Mouse (Mus musculus) stomach, embryonic 16.5 days (tissue): ENCODE measurements around the gene Zfand4. TPM values are rescaled to one million over a fixed set of nuclear protein-coding genes. Genes with fewer than 3 reads are reported as not detected.

ENCODE experiments used
- ATAC-seq: fragments of 200-750 bp; cut with Nextera tagmentation; 2 replicates; pipeline ENCODE4 v1.8.0; 2017; ENCODE audit warnings: moderate number of reproducible peaks, moderate TSS enrichment; ENCODE audit not compliant: insufficient read depth, low FRiP score
- H3K27ac ChIP-seq: fragments of 300-500 bp; sonication (generic); 2 replicates; pipeline ENCODE4 v1.5.1; 2014; ENCODE audit warnings: low read length
- H3K27me3 ChIP-seq: fragments of 300-500 bp; sonication (generic); 2 replicates; pipeline ENCODE4 v1.6.1; 2014; ENCODE audit warnings: low read length, control low read depth, mixed read lengths; ENCODE audit not compliant: control insufficient read depth, insufficient read depth
- H3K36me3 ChIP-seq: fragments of 300-500 bp; sonication (generic); 2 replicates; pipeline ENCODE4 v1.6.1; 2014; ENCODE audit warnings: low read length; ENCODE audit not compliant: control insufficient read depth, insufficient read depth
- H3K4me1 ChIP-seq: fragments of 300-500 bp; sonication (generic); 2 replicates; pipeline ENCODE4 v1.6.1; 2014; ENCODE audit warnings: low read length, control low read depth, mixed read lengths; ENCODE audit not compliant: control insufficient read depth, insufficient read depth
- H3K4me2 ChIP-seq: fragments of 300-500 bp; sonication (generic); 2 replicates; pipeline ENCODE4 v1.6.1; 2014; ENCODE audit warnings: low read depth, low read length, mixed read lengths
- H3K4me3 ChIP-seq: fragments of 300-500 bp; sonication (generic); replicated peaks from 2 replicates; pipeline ENCODE4 v1.5.1; 2014; ENCODE audit warnings: mild to moderate bottlenecking, low read length
- H3K9ac ChIP-seq: fragments of 300-500 bp; sonication (generic); 2 replicates; pipeline ENCODE4 v1.6.1; 2014; ENCODE audit warnings: low read length
- H3K9me3 ChIP-seq: fragments of 300-500 bp; sonication (generic); replicated peaks from 2 replicates; pipeline ENCODE4 v1.6.1; 2016; ENCODE audit warnings: low read length, control low read depth; ENCODE audit not compliant: control insufficient read depth
- WGBS: fragments of 180-500 bp; shearing (Covaris S2); extraction: QIAGEN DNeasy Blood & Tissue Kit; methylation state at CpG from one replicate; pipeline ENCODE4 v1.1.7; 2014; 5-methylcytosine and 5-hydroxymethylcytosine counted together
- polyA plus RNA-seq: library from polyadenylated mRNA; unstranded; fragments of >200 nt; fragmentation: Nextera tagmentation; extraction: Ambion mirVana; gene quantifications from 2 replicates; pipeline ENCODE4 v1.2.1, GENCODE M21; 2015

Zfand4 gene
- polyA plus RNA-seq, 1 experiment from 2014 or later: 5.2 TPM

- Histone ChIP-seq H3K27ac (no peak overlapping the region), H3K27me3 (no peaks in the 10 kb centered on the region), H3K4me2 (no peak overlapping the region), H3K9ac (no peak overlapping the region), H3K9me3 (no peaks in the 10 kb centered on the region), H3K36me3 (no peaks in the 10 kb centered on the region), H3K4me3 (no peak overlapping the region), H3K4me1 (no peaks in the 10 kb centered on the region)
- 81% methylated on average over 4 of the region's 4 CpGs for WGBS
- ATAC-seq: no peak
Measured at GRCm38 (mm10) chr6:116356948-116357325, 92.9 kb downstream of the Zfand4 start.

- Histone ChIP-seq H3K27ac (no peak overlapping the region), H3K27me3 (no peaks in the 10 kb centered on the region), H3K9ac (no peak overlapping the region), H3K4me2 (no peak overlapping the region), H3K4me3 (no peak overlapping the region), H3K4me1 (no peaks in the 10 kb centered on the region), H3K36me3 (no peaks in the 10 kb centered on the region), H3K9me3 (no peaks in the 10 kb centered on the region)
- ATAC-seq: no peak
- WGBS: 49% methylated on average over 8 of the region's 8 CpGs
Measured at GRCm38 (mm10) chr6:116358056-116358455, 94.0 kb downstream of the Zfand4 start.

- Histone ChIP-seq H3K4me2 (no peak overlapping the region), H3K9ac (no peak overlapping the region), H3K9me3 (no peaks in the 10 kb centered on the region), H3K27ac (no peak overlapping the region), H3K36me3 (no peaks in the 10 kb centered on the region), H3K4me3 (no peak overlapping the region), H3K27me3 (no peaks in the 10 kb centered on the region), H3K4me1 (no peaks in the 10 kb centered on the region)
- 78% methylated on average over 3 of the region's 3 CpGs for WGBS
- ATAC-seq: no peak
Measured at GRCm38 (mm10) chr6:116359256-116359655, 95.2 kb downstream of the Zfand4 start.

- no peaks in the 10 kb centered on the region for H3K36me3 ChIP-seq
- H3K4me2 ChIP-seq: no peak overlapping the region
- no peak overlapping the region for H3K4me3 ChIP-seq
- no peaks in the 10 kb centered on the region for H3K4me1 ChIP-seq
- no peak for ATAC-seq
- 77% methylated on average over 3 of the region's 3 CpGs for WGBS
- no peak overlapping the region for H3K27ac ChIP-seq
- no peak overlapping the region for H3K9ac ChIP-seq
- H3K9me3 ChIP-seq: no peaks in the 10 kb centered on the region
- H3K27me3 ChIP-seq: no peaks in the 10 kb centered on the region
Measured at GRCm38 (mm10) chr6:116361463-116361862, 97.4 kb downstream of the Zfand4 start.

- WGBS: 89% methylated on average over 4 of the region's 4 CpGs
- Histone ChIP-seq H3K9ac (no peak overlapping the region), H3K27me3 (no peaks in the 10 kb centered on the region), H3K36me3 (no peaks in the 10 kb centered on the region), H3K27ac (no peak overlapping the region), H3K4me1 (no peaks in the 10 kb centered on the region), H3K4me2 (no peak overlapping the region), H3K9me3 (no peaks in the 10 kb centered on the region), H3K4me3 (no peak overlapping the region)
- no peak for ATAC-seq
Measured at GRCm38 (mm10) chr6:116361993-116362392, 98.0 kb downstream of the Zfand4 start.

GRCm38 (mm10) chr6:116367971-116368370 is 103.9 kb downstream of the Zfand4 start:
- Histone ChIP-seq H3K9me3 (no peaks in the 10 kb centered on the region), H3K4me3 (no peak overlapping the region), H3K27ac (no peak overlapping the region), H3K9ac (no peak overlapping the region), H3K4me1 (no peaks in the 10 kb centered on the region), H3K27me3 (no peaks in the 10 kb centered on the region), H3K4me2 (no peak overlapping the region), H3K36me3 (no peaks in the 10 kb centered on the region)
- WGBS: 78% methylated on average over 11 of the region's 11 CpGs
- ATAC-seq: no peak

- H3K9ac ChIP-seq: no peak overlapping the region
- no peak overlapping the region for H3K4me3 ChIP-seq
- 86% methylated on average over 1 of the region's 1 CpGs for WGBS
- H3K27me3 ChIP-seq: no peaks in the 10 kb centered on the region
- no peaks in the 10 kb centered on the region; the same call in 1 of the 2 replicates for H3K4me1 ChIP-seq
- H3K27ac ChIP-seq: no peak overlapping the region
- H3K36me3 ChIP-seq: no peaks in the 10 kb centered on the region
- ATAC-seq: no peak; the same call in 1 of the 2 replicates
- H3K4me2 ChIP-seq: no peak overlapping the region
- no peaks in the 10 kb centered on the region for H3K9me3 ChIP-seq
Measured at GRCm38 (mm10) chr6:116369811-116370210, 105.8 kb downstream of the Zfand4 start.

GRCm38 (mm10) chr6:116370216-116370976 is 106.4 kb downstream of the Zfand4 start:
- Histone ChIP-seq H3K9ac (no peak overlapping the region), H3K4me1 (no peaks in the 10 kb centered on the region; the same call in 1 of the 2 replicates), H3K4me3 (no peak overlapping the region), H3K27me3 (no peaks in the 10 kb centered on the region), H3K9me3 (no peaks in the 10 kb centered on the region), H3K27ac (no peak overlapping the region), H3K4me2 (no peak overlapping the region), H3K36me3 (no peaks in the 10 kb centered on the region)
- peak; percentile 37; the same call in 1 of the 2 replicates for ATAC-seq
- whole genome bisulfite sequencing: 71% methylated on average over 6 of the region's 6 CpGs

- Histone ChIP-seq H3K27ac (no peak overlapping the region), H3K4me3 (no peak overlapping the region), H3K36me3 (no peaks in the 10 kb centered on the region), H3K9ac (no peak overlapping the region), H3K4me1 (no peaks in the 10 kb centered on the region; the same call in 1 of the 2 replicates), H3K9me3 (no peaks in the 10 kb centered on the region), H3K27me3 (no peaks in the 10 kb centered on the region), H3K4me2 (no peak overlapping the region)
- 90% methylated on average over 3 of the region's 3 CpGs for WGBS
- ATAC-seq: peak; percentile 10; the same call in 1 of the 2 replicates
Measured at GRCm38 (mm10) chr6:116371500-116371899, 107.5 kb downstream of the Zfand4 start.
